Mouse (Mus musculus) frontal cortex, postnatal 10 days (tissue): ENCODE measurements around the gene Camk1g.
A peak's percentile ranks its signal among the peaks of the same experiment; 100 is the strongest.

ENCODE experiments used
- DNase-seq, 2 experiments: peaks; one replicate each; pipeline ENCODE4 v3.0.0; 2022; ENCODE audit warnings: low spot score in 2 of 2, mixed read lengths in 1 of 2

The Camk1g gene

DNA sequence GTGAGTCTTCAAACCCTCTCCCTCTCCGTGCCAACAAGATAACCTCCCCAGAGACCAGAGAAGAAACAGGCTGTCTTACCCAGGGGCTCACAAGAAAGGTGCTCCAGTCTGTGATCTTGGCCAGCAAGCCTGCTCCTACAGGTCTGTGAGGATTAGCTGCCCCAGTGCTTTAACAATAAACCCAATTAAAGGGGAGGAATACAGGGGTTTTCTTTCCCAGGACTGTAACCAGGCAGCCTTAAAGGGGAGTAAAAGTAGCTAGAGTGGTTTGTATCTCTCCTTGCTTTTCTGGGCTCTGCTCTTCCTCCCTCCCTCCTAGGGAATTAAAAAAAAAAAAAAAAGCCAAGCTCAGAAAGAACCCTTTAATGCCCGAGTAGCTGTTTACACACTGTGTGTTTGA, at the start of gene Camk1g:
Camk1g (minus strand) TSS at position 203 of the 400 bp plus-strand sequence.
- no peak for DNase-seq

DNA sequence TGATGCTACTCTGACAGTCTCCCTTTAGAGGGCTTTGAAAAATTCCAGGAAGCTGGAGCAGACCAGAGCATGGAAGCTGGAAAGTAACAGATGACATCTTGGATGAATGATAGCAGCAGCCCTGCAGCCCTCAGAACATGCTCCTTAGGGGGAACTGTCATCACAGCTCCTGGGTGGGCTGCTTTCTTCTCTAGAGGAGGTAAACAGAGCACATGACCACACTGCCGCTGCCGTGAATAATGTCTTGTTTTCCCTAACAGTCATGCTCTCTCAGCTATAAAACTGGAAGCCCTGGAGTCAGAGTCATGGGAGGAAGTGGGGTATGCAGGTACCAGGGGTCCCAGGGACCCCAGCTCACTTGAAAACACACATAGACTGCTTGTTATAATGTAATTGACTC, 49.1 kb upstream of the Camk1g start:
- DNase-seq, result no peak

DNA sequence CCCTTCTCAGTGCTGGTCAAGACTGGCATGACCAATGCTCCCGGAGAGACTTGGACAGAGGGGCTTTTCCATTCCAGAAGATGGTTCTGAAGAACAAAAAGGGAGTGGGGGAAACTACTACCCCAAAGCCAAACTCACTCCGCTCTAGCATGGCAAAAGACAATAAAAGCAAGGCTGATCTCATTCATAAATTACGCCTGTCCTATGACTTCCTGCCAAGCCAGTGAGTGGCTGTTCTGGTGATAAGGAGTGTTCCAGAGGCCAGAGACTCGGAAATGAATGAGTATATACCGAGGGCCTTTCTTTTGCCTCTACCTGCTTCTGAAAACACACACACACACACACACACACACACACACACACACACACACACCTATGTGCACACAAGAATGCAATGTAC, 48.6 kb upstream of the Camk1g start:
- DNase-seq, result no peak

DNA sequence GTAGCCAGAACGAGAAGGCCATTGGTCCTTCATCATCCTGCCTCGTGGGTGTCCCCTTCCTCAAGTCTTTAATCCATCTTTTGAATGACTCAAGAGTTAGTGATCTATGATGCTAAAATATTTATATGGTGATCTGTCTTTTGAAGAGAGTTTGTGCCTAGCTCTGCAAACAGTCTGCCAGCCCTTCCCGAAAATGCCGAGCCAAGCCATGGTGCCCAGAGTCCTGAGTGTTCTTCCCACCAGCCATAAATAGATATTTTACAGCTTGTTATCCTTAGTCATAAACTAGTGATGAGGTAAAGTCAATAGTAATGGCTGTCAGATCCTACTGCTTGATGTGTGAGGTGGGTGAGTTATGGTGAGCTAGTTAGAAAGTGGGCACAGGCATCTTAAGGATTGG, 44.0 kb upstream of the Camk1g start:
- DNase-seq, result no peak

DNA sequence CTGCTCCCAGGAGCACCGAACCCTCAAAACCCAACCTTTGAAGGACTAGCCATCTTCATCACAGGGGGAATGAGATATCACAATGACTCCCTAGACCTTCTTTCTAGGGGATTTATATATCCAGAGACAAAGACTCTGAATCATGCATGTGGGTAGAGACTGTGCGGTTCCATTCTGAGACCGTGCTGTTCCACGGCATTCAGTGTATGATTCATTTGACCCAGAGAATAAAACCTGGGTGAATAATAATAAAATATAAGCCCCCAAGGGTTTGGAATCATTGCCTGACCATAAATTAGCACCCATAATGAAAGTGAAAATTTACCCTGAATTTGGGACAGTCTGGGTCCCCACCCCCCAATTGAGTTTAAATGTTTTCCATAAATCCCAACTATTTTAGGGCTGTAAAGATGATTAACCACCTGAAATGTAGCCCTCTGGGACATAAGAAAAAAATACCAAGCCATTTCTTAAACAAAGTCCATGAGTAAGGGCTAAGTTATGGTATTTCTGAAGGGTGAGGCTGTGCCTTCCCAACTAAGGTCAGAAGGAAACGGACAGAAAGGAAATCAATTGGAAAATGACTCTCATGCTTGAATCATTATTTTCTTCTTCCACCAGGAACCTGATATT, 43.4 kb upstream of the Camk1g start:
- no peak for DNase-seq

DNA sequence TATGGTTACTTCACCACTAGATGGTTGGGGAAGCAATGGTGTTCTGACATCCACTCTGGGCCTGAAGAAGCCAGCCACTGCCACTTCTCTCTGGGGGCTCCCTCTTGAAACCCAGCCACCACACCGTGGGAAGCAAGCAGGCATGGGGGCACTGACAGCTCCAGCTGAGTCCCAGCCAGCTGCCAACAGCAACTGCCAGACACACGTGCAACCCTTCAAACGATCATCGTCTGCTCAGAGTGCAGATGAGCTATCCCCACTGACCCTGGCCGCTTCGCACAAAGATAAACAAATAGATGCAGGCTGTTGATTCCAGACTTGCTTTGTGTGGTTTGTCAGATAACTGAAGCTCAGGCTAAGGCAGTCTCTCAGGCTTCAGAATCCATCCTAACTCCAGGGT, 37.4 kb upstream of the Camk1g start:
- no peak for DNase-seq

DNA sequence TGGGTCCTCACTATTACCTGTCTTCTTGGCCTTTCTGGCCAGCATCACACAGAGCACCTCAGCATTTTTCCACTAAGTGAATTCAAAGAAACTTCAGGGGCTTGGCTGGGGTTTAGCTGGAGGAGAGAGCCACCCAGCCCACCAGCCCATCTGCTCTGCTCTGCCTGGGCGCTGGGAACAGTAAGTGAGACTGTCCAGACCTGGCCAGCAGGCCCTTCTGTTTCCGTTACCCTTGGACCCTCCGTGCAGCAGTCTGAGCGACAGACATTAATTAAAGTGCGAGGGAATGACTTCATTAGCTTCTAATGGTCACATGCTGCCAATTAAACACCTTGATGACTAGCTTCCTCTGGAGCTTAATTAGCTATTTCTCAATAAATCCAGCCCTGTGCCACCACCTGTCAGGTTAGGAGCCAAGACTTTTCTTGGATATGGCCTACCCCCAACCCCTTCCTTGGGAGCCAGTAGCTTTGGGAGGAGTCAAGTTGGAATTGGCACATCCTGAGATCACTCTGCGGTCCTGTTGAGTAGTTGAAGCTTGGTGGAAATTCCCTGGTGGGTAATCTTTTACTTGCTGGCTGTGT, 36.1 kb upstream of the Camk1g start:
- no peak for DNase-seq

DNA sequence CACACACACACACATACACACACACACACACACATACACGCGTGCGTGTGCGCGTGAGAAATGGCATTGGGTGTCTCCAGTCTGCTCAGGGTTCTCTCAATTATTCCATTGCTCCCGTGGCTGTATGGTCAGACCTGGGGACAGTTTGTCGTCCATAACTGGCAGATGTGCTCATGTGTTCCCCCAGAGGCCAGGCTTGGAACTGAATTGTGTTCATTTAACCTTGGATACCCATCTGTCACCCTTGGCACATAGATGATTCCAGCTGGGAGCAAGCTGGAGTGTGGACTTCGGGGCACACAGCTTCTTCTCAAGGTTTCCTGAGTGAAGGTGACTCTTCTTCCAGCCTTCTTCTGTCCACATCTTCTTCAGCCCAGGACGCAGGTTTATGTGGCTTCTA, 31.6 kb upstream of the Camk1g start:
- DNase-seq, result no peak

DNA sequence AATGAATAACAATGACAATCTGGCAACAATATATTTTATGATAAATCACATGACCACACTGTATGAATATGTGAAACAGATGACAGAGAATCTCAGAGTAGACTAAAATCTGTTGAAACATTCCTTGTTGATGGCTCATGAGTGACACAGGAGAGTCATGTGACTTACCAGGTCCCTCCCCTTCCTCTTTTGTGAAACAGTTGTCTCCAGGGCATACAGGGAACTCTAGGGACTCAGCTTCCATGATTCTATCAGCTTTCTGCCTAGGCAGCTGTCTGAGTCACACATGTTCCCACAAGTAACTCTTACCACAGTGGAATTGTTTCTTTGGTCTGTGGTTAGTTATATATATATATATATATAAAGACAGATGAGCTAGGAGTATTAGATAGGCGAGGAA, 30.2 kb upstream of the Camk1g start:
- no peak for DNase-seq

DNA sequence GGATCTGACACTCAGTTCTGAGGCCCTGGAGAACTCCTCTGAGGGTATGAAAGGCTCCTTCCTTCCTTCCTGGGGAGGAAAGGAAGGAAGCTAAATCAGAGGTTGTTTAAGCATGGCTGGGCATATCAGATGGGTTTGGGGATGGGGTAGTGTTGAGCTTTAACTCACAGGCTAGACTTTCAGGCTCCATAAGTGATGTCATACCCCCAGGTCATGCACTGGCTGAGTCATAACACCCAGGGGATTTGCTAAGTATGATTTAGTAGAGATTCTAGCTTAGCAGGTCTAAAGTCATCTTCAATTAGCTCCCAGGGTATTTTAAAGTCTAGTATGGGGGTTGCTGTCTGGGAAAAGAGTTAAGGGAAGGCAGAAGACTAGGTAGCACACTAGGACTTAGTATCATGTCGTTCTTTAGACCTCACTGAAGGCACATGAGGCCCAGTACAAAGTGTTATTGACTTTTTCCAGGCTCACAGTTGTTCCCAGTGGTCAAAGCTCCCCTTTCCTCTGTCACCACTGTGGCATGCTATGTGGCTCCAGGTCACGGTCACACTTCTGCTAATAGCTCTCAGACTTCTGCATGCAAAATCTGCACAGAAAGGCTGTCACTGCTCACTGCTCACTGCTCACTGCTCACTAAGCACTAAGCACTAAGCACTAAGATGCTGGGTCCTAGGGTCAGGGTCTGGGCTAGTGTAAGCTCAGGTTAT, 28.8 kb upstream of the Camk1g start:
- no peak for DNase-seq

DNA sequence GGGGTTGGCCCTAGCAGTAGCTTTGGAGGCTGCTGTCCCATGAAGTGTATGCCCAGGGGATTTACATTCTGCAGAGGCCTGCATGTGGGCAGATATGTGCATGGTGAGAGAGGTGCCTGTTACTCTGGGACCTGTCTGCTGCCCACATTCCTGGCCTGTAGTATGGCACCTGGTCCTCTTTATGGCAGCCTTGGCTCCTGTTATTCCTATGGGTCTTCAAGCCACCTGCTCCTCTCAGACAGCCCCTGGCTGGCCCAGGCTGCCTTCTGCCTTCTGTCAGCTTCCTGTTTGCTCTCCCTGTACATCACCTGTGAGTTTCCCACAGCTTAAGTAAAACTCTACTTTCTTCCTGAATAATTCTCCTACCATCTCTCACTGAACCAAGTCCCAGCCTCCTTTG, 27.0 kb upstream of the Camk1g start:
- DNase-seq, result no peak

DNA sequence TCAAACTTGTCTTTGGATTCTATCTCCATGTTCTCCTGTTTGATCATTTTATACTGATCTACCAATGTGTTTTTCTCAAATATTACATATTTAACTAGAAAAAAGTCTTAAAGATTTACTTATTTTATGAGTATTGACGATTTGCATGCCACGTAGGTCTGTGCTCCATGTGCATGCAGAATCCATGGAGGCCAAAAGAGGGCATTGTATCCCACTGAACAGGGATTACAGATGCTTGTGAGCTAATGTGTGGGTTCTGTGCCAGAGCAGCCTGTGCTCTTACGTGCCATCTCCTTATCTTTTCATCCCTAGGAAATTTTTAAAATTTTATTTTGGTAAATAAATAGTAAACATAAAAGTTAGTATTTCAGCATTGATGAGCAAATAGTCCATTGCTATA, 22.2 kb upstream of the Camk1g start:
- DNase-seq, result no peak

DNA sequence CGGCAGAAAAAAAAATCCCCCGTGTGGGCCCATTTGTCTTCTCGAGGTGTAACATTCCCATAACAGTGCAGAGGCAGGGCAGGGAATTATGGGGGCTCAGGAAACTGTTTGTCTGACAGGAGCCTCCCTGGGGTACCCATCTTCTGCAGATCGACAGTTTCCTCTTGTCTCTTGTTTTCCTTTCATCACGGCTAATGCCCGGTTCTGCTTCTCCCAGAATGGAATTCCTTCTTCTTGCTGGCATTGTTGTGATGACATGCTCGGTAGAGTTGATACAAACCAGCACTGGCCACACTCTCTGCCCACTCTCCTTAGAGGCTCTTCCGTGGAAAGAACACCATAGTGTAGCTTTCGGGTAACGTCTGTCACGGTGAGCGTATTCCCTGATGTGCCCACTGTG, 19.9 kb upstream of the Camk1g start:
- no peak for DNase-seq

DNA sequence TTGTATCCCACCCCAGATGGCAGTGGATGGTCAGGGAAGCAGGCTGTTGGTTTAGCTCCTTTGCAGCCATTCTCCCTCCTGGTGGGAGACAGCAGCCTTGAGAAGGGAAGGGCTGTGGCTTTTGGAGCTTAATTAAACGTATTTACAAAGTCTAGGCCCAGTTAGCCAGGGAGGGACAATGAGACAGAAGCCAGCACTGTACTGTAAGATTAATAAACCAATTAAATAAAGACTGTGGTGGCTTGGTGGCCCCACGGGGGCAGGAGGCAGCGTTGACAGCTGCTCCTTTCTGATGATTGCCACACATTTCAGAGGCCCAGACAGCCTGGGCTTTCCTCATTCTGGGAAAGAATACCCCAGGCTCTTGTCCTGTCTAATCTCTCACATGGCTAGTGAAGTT, 19.4 kb upstream of the Camk1g start:
- no peak for DNase-seq

DNA sequence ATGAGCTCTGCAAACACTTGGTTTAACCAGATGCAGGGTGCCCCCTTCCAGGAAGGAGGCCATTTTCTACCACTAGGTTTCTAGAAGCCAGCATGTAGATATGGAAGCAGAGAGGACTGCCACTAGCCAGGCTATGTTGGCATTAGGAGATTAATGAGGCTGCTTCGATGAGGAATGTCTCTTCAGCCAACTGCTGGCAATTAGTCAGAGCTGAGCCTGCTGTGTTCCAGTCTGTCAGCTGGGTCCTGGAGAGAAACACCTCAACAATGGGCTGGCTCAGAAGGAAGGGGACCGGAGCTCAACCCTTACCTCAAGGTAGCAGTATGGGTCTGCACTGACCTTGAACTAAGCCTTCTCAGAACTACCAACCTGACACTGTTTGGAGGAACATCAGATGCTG, 17.1 kb upstream of the Camk1g start:
- no peak for DNase-seq

DNA sequence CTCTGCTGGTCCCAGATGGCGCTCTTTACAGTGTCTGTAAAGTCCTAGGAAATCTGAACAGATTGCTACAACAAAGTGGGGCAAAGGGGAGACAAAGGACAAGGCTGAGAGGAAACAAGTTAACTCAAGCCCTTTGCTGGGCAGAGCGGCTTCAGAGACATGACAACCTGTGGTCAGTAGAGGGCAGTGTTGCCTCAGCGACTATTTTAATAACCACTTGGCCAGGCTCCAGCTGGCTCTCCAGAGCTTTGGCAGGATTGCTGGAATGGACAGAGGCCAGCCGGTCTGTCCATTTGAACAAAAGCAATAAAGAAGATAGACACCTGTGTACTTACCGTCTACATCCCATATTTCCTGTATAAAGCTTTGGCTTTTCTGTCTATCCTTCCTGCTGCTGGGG, 16.0 kb upstream of the Camk1g start:
- peak; percentile 47 to 78 for DNase-seq

DNA sequence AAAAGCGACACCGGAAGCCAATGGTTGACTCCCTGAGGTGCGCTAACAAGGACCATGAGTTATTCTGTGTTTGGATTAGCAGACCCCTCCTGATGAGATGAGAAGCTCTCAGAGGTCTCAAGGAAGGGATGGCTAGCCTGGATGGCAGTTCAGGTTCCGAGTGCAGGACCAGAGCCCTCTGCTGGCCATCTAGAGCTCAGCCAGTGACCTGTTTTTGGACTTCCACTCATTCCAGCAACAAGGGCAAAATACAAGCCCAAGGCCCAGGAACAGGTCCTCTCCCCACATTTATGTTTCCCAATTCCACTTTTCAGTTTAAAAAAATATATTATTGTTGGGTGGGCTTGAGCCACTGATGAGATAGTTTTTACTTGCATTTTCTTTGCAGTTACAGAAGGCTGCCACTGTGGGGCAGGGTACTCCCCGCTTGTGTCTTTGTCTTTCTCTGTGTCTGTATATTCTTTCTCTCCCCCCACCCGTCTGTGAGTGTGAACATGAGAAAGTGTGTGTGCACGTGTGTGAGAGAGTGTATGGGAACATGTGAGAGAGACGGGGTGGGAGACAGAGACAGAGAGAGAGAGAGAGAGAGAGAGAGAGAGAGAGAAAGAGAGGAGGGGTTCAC, 12.9 kb upstream of the Camk1g start:
- no peak for DNase-seq

DNA sequence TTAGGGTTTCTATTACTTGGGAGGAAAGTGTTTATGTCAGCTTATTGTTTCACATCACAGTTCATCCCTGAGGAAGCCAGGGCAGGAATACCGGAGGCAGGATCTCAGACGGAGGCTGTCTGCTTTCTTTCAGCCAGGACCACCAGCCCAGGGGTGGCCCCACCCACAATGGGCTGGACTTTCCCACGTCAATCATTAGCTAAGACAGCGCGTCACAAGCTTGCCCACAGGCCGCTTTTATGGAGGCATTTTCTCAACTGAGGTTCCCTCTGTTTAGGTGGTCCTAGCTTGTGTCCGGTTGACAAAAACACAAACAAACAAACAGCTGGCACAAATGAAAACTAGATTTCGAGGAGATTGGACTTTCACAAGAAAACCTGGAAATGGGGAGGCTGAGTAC, 12.3 kb upstream of the Camk1g start:
- DNase-seq, result no peak

DNA sequence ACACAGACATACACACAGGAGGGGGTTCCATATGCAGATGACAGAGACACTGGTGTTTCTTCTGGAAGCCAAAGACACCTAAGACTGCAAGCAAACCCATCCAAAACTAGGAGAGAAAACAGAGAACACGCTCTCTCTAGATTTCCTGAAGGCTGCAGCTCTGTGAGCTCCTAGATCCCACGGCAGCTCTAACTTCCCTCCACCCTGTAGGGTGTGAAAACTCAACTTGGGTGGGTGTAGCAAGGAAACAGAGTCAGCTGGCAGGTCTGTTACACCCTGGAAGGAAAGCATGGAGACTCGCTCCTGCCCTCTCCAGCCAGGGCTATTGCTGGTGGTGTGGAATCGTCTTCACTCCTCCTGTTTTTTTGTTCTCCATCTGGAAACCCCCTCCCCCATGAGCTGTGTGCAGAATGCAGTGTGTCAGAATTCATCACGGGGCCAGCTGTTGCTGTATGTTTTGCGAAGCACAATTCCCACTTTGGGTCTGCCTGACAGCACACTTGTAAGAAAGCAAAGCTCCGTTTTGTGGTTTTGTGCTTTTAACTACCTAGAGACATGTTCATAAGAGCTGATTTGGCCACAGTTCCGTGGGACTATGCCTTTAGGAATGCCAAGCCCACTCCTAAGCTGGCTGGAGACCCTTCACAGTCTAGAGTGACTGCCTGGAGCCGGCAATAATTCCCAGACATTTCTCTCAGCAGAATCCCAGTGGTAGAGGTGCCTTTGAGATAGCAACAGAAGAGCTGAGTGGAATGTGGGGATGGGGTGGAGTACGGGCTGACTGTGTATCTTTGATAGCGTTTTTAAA, 11.7 kb upstream of the Camk1g start:
- DNase-seq, result no peak

DNA sequence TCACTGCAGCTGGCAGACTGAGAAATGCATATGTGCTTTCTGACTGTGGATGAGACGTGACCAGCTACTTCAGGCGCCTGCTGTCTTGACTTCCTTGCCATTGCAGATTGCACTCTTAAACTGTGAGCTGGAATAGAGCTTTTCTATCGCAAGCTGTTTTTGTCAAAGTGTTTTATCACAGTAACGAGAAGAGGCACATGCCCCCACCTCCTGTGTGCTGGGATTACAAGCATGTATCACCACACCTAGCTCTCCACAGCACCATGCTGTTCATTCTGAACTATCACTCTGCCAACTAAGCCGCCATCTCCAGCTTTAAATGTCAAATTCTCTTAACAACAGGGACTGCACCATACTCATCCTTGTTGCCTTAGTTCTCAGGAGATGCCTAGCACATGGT, 10.8 kb upstream of the Camk1g start:
- no peak for DNase-seq

DNA sequence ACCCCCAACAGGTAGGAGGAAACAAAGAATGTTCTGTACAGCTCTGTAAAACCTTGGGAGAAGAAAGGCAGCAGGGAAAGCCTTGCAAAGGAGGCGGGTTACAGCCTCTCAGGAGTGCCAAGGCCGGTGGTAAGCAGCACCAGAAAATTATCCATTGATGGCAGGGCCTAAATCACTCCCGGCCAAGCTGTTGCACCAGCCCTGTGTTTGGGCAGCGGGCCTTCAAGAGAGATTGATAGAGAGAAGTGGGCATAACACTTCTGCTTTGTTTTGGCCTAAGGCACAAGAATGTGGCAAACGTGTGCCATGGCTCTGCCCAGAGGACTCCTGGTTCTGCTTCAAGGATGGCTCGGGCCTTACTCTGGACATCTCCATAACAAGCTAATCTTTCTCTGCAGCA, 9.5 kb upstream of the Camk1g start:
- DNase-seq, result no peak

DNA sequence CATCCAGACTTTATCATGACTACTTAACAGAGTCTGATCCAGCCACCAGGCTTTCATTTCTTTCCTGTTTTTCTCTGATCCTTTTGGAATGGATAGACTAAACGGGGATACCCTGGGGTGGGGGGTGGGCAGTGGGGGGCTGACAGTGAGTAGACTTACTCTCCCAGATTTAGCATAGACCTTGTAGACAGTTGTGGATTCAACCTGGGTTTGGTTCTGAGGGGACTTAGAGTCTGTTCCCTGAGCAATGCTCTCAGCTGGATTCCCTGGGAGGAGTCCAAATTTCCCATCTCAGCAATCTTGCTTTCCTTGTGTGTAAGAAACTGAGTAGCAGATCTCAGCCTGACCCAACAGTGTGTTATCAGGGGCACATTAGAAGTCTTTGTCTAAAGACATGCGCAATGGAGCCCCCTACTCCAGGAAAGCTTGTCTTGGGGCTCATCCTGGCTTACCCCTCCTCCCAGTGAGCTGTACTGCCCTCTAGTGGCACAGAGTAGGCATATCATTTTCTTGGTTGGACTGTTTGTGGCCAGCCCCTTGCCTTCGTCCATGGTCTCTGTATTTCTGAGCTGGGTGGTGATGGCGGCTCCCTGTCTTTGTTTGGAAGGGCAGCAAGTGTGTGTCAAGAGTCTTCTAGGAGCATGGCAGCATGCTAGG, 6.5 kb upstream of the Camk1g start:
- DNase-seq, result peak in 1 of 2 experiments; percentile 50
